Mouse (Mus musculus): ENCODE results near the gene Gtpbp1. TPM values are rescaled to one million over a fixed set of nuclear protein-coding genes. Genes with fewer than 3 reads are reported as not detected.

Gtpbp1 gene
- polyA plus RNA-seq, 1 experiment from 2014 or later, result 45.2 TPM

- Histone ChIP-seq H3K4me3 (no peak overlapping the region), H3K4me1 (replicated peaks) (no peaks in the 10 kb centered on the region; the same call in 1 of the 2 replicates), H3K36me3 (no peaks in the 10 kb centered on the region), H3K4me2 (no peak overlapping the region), H3K27ac (no peak overlapping the region), H3K27me3 (no peaks in the 10 kb centered on the region), H3K9ac (no peak overlapping the region), H3K9me3 (no peaks in the 10 kb centered on the region)
- no peak for ATAC-seq (ENCODE audit: low FRiP score)
- 93% methylated on average over 7 of the region's 7 CpGs for WGBS
Measured at GRCm38 (mm10) chr15:79749162-79749561, 58.5 kb downstream of the Gtpbp1 start.

- H3K27me3 ChIP-seq, result no peaks in the 10 kb centered on the region
- no peak overlapping the region for H3K27ac ChIP-seq
- H3K4me1 ChIP-seq (replicated peaks), result no peaks in the 10 kb centered on the region; the same call in 1 of the 2 replicates
- H3K9ac ChIP-seq, result no peak overlapping the region
- 87% methylated on average over 8 of the region's 8 CpGs for WGBS
- ATAC-seq (ENCODE audit: low FRiP score), result no peak
- H3K36me3 ChIP-seq, result no peaks in the 10 kb centered on the region
- H3K9me3 ChIP-seq, result no peaks in the 10 kb centered on the region
- H3K4me3 ChIP-seq, result no peak overlapping the region
- no peak overlapping the region for H3K4me2 ChIP-seq
Measured at GRCm38 (mm10) chr15:79750266-79750665, 59.6 kb downstream of the Gtpbp1 start.

- Histone ChIP-seq H3K4me2 (no peak overlapping the region), H3K9me3 (no peaks in the 10 kb centered on the region), H3K27ac (no peak overlapping the region), H3K4me3 (no peak overlapping the region), H3K36me3 (no peaks in the 10 kb centered on the region), H3K27me3 (no peaks in the 10 kb centered on the region), H3K4me1 (replicated peaks) (peaks cover 6% of the 10 kb centered on the region), H3K9ac (no peak overlapping the region)
- WGBS, result 86% methylated on average over 17 of the region's 17 CpGs
- no peak for ATAC-seq (ENCODE audit: low FRiP score)
Measured at GRCm38 (mm10) chr15:79751772-79752171, 61.1 kb downstream of the Gtpbp1 start.

- peaks cover 11% of the 10 kb centered on the region for H3K4me1 ChIP-seq (replicated peaks)
- H3K4me3 ChIP-seq, result no peak overlapping the region
- 0 out of 2 replicates have a peak, but pooled peaks have one; percentile 29 for ATAC-seq (ENCODE audit: low FRiP score)
- H3K27ac ChIP-seq, result no peak overlapping the region
- WGBS, result 24% methylated on average over 11 of the region's 11 CpGs
- no peaks in the 10 kb centered on the region for H3K9me3 ChIP-seq
- no peaks in the 10 kb centered on the region for H3K36me3 ChIP-seq
- no peaks in the 10 kb centered on the region for H3K27me3 ChIP-seq
- no peak overlapping the region for H3K4me2 ChIP-seq
- peak overlapping the region; percentile 19; the same call in 1 of the 2 replicates for H3K9ac ChIP-seq
Measured at GRCm38 (mm10) chr15:79752742-79753419, 62.2 kb downstream of the Gtpbp1 start.

GRCm38 (mm10) chr15:79753420-79753752 lies 62.7 kb downstream of the Gtpbp1 start:
- Histone ChIP-seq H3K4me1 (replicated peaks) (peaks cover 11% of the 10 kb centered on the region), H3K4me3 (no peak overlapping the region), H3K9ac (peak overlapping the region; percentile 9; the same call in 1 of the 2 replicates), H3K36me3 (no peaks in the 10 kb centered on the region), H3K27me3 (no peaks in the 10 kb centered on the region), H3K4me2 (no peak overlapping the region), H3K27ac (no peak overlapping the region), H3K9me3 (no peaks in the 10 kb centered on the region)
- 0 out of 2 replicates have a peak, but pooled peaks have one; percentile 5 for ATAC-seq (ENCODE audit: low FRiP score)
- whole genome bisulfite sequencing, result 95% methylated on average over 3 of the region's 3 CpGs

GRCm38 (mm10) chr15:79753873-79754272 lies 63.2 kb downstream of the Gtpbp1 start:
- peak overlapping the region; percentile 9; the same call in 1 of the 2 replicates for H3K9ac ChIP-seq
- no peaks in the 10 kb centered on the region for H3K9me3 ChIP-seq
- no peaks in the 10 kb centered on the region for H3K36me3 ChIP-seq
- no peak for ATAC-seq (ENCODE audit: low FRiP score)
- no peak overlapping the region for H3K27ac ChIP-seq
- H3K4me1 ChIP-seq (replicated peaks), result peaks cover 11% of the 10 kb centered on the region
- no peak overlapping the region for H3K4me2 ChIP-seq
- H3K27me3 ChIP-seq, result no peaks in the 10 kb centered on the region
- WGBS, result 56% methylated on average over 4 of the region's 4 CpGs
- H3K4me3 ChIP-seq, result no peak overlapping the region

- Histone ChIP-seq H3K9me3 (no peaks in the 10 kb centered on the region), H3K4me3 (no peak overlapping the region), H3K9ac (no peak overlapping the region), H3K27ac (no peak overlapping the region), H3K36me3 (no peaks in the 10 kb centered on the region), H3K4me2 (no peak overlapping the region), H3K27me3 (no peaks in the 10 kb centered on the region), H3K4me1 (replicated peaks) (peaks cover 11% of the 10 kb centered on the region)
- no peak for ATAC-seq (ENCODE audit: low FRiP score)
- WGBS, result 83% methylated on average over 4 of the region's 4 CpGs
Measured at GRCm38 (mm10) chr15:79755176-79755575, 64.5 kb downstream of the Gtpbp1 start.

GRCm38 (mm10) chr15:79755977-79756625 lies 65.5 kb downstream of the Gtpbp1 start:
- no peak for ATAC-seq (ENCODE audit: low FRiP score)
- Histone ChIP-seq H3K4me3 (no peak overlapping the region), H3K27ac (no peak overlapping the region), H3K9me3 (no peaks in the 10 kb centered on the region), H3K4me2 (no peak overlapping the region), H3K4me1 (replicated peaks) (peaks cover 11% of the 10 kb centered on the region), H3K27me3 (no peaks in the 10 kb centered on the region), H3K9ac (0 out of 2 replicates have a peak overlapping the region, but pooled peaks have one; percentile 40), H3K36me3 (peaks cover 6% of the 10 kb centered on the region)
- WGBS, result 58% methylated on average over 8 of the region's 8 CpGs

GRCm38 (mm10) chr15:79757118-79757517 lies 66.5 kb downstream of the Gtpbp1 start:
- H3K9ac ChIP-seq, result no peak overlapping the region
- H3K36me3 ChIP-seq, result peaks cover 16% of the 10 kb centered on the region
- ATAC-seq (ENCODE audit: low FRiP score), result no peak
- H3K27ac ChIP-seq, result no peak overlapping the region
- WGBS, result 97% methylated on average over 3 of the region's 3 CpGs
- H3K4me3 ChIP-seq, result no peak overlapping the region
- H3K9me3 ChIP-seq, result no peaks in the 10 kb centered on the region
- no peak overlapping the region for H3K4me2 ChIP-seq
- H3K27me3 ChIP-seq, result no peaks in the 10 kb centered on the region
- peaks cover 11% of the 10 kb centered on the region for H3K4me1 ChIP-seq (replicated peaks)

GRCm38 (mm10) chr15:79760956-79761355 lies 70.3 kb downstream of the Gtpbp1 start:
- Histone ChIP-seq H3K4me2 (no peak overlapping the region), H3K27ac (no peak overlapping the region), H3K9ac (no peak overlapping the region), H3K4me1 (replicated peaks) (peaks cover 11% of the 10 kb centered on the region), H3K9me3 (no peaks in the 10 kb centered on the region), H3K4me3 (no peak overlapping the region), H3K27me3 (no peaks in the 10 kb centered on the region), H3K36me3 (peaks cover 44% of the 10 kb centered on the region)
- 89% methylated on average over 6 of the region's 6 CpGs for WGBS
- no peak for ATAC-seq (ENCODE audit: low FRiP score)

GRCm38 (mm10) chr15:79763001-79763400 lies 72.4 kb downstream of the Gtpbp1 start:
- Histone ChIP-seq H3K27me3 (no peaks in the 10 kb centered on the region), H3K4me2 (no peak overlapping the region), H3K4me1 (replicated peaks) (peaks cover 11% of the 10 kb centered on the region), H3K27ac (no peak overlapping the region), H3K4me3 (no peak overlapping the region), H3K9ac (no peak overlapping the region), H3K36me3 (peaks cover 44% of the 10 kb centered on the region), H3K9me3 (no peaks in the 10 kb centered on the region)
- ATAC-seq (ENCODE audit: low FRiP score), result no peak
- WGBS, result 93% methylated on average over 9 of the region's 9 CpGs

GRCm38 (mm10) chr15:79763601-79764246 lies 73.1 kb downstream of the Gtpbp1 start:
- H3K4me2 ChIP-seq, result no peak overlapping the region
- peaks cover 18% of the 10 kb centered on the region for H3K4me1 ChIP-seq (replicated peaks)
- 0 out of 2 replicates have a peak overlapping the region, but pooled peaks have one; percentile 5 for H3K9ac ChIP-seq
- no peaks in the 10 kb centered on the region for H3K27me3 ChIP-seq
- no peak overlapping the region for H3K4me3 ChIP-seq
- peaks cover 44% of the 10 kb centered on the region for H3K36me3 ChIP-seq
- 96% methylated on average over 7 of the region's 7 CpGs for WGBS
- ATAC-seq (ENCODE audit: low FRiP score), result no peak
- no peak overlapping the region for H3K27ac ChIP-seq
- H3K9me3 ChIP-seq, result no peaks in the 10 kb centered on the region

All from hindbrain, embryonic 13.5 days (tissue).